Mouse (Mus musculus) heart, postnatal 10 days (tissue): ENCODE results near the gene Brf1. TPM values are rescaled to one million over a fixed set of nuclear protein-coding genes. Genes with fewer than 3 reads are reported as not detected.

Experiments
- DNase-seq, 2 experiments: peaks; one replicate each; pipeline ENCODE4 v3.0.0; 2021
- intact Hi-C: fragments of 180-260 bp; cut with DNase I; formaldehyde crosslinking; loops from one replicate; pipeline ENCODE4 v1.15.1; 2025
- total RNA-seq, 2 experiments: library from RNA; stranded (reverse); gene quantifications; 2 replicates each; pipeline ENCODE4 v1.2.3; 2021

Brf1 gene
- 10 to 100 TPM; 29.3 to 35.8 TPM for total RNA-seq

DNA sequence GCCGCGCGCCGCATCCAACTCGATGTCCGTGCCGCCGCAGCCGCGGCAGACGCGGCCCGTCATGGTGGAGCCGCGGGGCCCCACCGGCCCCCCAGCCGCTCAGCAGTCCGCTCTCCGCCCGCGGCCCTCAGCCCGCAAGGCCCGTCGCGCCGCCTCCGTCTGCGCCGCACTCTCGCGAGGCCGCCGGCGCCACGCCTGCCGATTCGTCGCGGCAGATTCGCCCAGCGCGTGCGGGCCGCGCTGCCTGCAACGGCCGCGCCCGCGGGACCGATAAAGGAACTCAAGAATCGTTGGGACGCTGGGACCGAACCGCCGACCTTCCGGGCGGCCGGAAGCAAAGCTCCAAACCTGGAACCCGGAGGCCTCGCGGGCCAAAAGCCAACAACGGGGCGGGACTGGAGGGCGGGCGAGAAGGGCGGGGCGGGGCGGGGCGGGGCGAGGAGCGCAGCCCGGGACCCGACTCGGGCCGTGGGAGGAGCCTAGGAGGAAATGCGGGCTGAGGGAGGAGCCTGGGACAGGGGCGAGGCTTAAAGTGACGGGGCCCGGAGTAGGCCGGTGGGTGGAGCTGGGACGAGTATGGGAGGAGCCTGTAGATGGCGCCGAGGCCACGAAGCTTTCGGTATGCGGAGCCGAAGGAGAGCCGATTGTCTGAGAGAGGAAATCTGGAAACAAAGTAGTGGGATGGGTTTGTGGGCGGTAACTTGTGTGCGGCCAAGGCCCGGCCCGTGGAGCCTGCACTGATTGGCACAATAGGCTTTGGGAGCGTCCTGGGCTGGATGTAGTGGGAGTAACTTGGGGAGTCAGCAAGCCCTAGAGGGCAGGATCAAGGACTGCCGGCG lies at the start of gene Brf1:
Gene Brf1, minus strand, starts transcription at position 411 of the 839 bp plus-strand sequence.
- peak; percentile 98 for DNase-seq
- intact Hi-C loops: no loop called here

DNA sequence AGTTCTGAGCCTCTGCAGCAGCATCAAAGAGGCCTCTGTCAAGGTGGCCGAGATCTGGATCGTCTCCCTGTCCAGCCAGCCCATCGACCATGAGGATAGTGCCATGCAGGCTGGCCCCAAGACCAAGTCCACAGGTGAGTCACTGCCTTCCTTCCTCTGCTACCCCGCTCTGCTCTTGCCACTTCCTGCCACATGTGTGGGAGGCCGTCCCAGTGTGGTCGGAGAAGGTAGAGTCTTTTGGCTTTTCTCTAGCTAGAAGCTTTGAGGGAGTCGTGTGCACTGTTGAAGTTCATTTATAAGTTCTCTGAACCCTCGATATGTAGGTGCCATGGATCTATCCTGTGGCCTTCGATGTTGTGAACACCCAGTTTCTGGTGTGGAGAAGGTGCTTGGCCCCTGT lies 49.3 kb upstream of the Brf1 start:
- no peak for DNase-seq
- intact Hi-C loops: loop anchor here (5.0 kb wide), 1 partner anchor 93 kb away; no protein-coding TSS in a partner anchor

DNA sequence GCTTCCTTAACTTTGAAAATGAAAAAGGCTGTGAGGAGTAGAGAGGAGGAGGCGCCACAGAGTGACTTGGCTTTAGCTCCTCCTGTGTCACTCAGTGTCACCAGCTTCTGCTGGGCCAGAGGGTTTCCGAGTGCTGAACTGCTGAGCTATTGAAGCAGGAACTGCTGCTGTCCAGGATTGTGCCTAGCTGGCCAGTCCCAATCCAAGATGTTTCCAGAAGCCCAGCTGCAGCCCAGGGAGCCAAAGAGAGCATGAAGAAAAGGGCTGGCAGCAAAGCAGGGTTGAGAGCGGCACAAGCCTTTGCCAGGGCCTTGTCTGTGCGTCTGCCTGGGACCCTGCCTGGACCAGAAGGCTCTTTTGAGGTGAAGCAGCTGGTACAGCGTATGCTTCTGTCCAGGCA lies 47.6 kb upstream of the Brf1 start:
- intact Hi-C loops: loop anchor here (5.0 kb wide), 1 partner anchor 91 kb away; no protein-coding TSS in a partner anchor
- DNase-seq: no peak

DNA sequence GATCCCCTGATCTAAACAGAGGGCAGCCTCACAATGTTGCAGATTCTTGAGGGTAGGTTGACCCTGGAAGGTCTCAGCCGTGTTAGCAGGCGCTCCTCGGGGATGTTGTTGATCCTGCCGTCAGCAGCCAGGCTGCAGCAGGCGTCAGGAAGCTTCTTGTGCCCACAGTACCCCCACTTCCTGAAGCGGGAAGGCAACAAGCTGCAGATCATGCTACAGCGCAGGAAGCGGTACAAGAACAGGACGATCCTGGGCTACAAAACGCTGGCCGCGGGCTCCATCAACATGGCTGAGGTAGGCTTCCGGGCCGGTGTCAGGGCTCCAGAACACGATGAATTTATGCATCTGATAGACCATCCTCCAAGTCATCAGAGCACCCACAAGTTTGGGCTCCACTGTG lies 46.4 kb upstream of the Brf1 start:
- intact Hi-C loops: loop anchor here (1.0 to 5.0 kb wide), 3 partner anchors 21 to 90 kb away; no protein-coding TSS in a partner anchor

DNA sequence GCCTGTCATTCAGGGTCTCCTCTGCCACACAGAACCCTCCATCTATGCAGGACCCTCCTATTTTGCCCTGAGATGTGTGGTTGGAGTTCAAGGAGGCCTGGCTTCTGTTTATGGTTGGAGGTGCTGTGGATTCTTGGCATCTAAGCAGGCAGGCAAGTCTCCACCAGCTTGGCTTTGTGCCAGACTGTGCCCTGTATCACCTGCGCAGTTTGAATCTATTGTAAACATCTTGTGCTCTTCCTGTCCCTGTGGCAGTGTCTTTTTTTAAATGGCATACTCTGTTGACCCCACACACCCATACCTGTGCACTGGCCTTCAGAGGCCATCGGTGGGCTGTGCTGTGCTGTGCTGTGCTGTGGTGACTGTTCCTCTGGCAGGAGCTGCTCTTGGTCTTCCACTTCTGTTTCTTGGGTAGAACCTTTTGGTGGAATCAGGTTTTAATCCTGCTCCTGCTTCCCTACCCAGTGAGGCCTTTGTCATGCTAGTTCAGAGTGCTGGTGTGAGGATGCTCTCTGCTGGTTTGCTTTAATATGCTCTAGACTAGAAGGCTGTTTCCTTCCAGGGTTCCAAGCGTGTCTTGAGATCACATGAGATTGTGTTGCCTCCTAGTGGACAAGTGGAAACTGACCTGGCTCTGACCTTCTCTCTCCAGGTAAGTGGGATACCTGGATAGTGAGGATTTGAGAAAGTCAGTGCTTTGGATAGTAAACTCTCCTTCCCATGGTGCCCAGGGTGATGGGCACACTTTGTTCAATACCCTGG lies 44.6 kb upstream of the Brf1 start:
- DNase-seq: peak; percentile 44 to 51
- intact Hi-C loops: loop anchor here (5.0 kb wide), 1 partner anchor 88 kb away; no protein-coding TSS in a partner anchor

More for the DNA sequence above, 46.4 kb upstream of the Brf1 start:
- DNase-seq: no peak

DNA sequence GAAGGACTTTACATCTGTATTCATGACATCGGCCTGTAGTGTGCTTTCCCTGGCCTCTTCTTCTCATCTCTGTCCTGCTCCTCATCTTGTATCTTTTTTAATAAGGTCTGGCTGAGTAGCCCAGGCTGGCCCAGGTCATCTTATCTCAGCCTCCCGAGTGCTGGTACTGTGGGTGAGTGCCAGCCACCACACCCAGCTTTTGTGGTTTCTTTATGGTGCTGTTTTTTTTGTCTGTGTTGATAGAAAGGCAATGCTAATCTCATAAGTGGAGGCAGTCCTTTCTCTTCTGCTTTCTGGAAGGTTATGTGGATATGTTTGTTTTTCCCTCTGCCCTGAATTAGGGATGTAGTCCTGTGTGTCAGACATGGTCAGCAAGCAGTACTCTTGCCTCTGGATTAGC lies 42.0 kb upstream of the Brf1 start:
- intact Hi-C loops: no loop called here
- no peak for DNase-seq

DNA sequence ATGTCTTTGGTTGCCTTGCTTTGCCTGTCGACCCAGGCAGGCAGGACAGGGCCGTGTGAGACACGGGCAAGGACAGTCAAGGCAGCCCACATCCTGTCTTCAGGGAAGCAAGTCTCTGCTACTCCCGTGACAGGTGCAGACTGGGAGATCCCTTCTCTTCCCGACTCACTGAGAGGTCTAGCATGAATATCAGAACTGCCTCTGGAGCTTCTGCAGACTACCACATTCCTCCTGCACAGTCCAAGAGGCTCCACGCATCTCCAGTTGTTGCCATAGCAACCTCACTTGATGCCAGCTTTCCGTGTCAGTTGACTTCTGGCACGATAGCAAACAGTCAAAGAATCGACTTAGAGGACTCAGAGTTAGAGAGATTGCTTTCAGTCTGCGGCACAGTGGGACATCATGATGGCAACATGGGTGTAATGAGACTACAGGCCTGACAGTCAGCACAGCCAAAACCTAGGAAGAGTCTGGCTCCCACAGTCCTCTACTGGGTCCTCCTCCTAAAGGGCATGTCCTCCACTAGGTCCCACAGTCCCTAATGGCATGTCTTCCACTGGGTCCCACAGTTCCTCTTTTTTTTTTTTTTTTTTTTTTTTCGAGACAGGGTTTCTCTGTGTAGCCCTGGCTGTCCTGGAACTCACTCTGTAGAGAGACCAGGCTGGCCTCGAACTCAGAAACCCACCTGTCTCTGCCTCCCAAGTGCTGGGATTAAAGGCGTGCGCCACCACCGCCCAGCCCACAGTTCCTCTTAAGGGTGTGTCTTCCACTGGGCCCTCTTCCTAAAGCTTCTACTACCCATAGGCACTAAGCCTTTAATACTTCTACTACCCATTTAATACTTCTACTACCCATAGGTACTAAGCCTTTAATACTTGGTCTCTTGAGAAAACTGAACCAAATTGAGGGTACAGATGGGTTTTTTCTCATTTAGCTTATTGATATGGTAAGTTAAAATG lies 41.3 kb upstream of the Brf1 start:
- intact Hi-C loops: no loop called here
- DNase-seq: peak; percentile 55 to 70

DNA sequence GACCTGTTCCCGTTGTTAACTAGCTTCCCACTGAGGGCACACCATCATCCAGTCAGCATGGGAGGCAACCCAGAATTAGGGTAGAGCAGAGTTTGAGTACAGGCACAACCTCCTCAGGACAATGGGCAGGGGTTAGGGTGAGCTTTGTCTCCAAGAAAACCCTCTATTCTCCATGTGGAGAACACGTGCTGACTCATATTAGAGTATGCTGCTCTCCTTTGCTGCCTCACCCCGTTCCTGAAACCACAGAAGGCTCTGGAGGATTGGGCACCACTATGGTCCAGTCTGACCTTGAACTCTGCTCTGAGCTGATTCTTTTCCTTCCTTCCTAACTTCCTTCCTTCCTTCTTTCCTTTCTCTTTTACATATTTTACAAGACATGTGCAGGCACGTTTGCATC lies 37.9 kb upstream of the Brf1 start:
- DNase-seq: no peak
- intact Hi-C loops: no loop called here

DNA sequence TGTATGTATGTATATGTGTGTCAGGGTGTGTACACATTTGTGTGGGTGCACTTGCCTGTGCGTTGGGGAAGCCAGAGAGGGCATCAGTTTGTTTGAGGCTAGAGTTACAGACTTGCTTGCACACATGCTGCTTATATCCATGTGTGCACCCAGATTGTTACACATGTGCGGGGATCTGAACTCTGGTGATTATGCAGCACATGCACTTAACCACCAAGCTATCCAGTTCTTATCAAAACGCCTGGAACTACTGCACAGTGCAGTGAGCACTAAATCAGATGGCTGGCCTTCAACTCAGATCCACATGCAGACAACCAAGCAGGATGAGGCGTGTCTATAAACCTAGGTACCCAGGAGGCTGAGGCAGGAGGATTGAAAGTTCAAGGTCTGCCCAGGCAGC lies 36.5 kb upstream of the Brf1 start:
- intact Hi-C loops: no loop called here

DNA sequence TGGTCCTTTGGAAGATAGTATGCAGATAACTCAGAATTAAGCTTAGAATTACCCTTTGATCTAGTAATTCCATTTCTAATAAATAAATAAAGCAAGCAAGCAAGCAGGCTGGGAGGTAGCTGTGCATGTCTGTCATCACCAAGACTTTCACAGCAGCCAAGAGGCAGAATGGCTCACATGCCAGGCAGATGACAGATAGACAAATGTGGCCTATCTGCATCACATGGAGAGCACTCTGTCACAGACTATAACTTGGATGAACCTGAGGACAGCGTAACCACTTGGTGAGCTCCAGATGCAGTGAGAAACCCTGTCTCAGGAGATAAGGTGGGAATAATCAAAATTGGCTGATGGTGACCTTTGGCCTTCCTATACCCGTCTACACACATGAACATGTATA lies 34.6 kb upstream of the Brf1 start:
- no peak for DNase-seq

More for the DNA sequence above, 36.5 kb upstream of the Brf1 start:
- no peak for DNase-seq

DNA sequence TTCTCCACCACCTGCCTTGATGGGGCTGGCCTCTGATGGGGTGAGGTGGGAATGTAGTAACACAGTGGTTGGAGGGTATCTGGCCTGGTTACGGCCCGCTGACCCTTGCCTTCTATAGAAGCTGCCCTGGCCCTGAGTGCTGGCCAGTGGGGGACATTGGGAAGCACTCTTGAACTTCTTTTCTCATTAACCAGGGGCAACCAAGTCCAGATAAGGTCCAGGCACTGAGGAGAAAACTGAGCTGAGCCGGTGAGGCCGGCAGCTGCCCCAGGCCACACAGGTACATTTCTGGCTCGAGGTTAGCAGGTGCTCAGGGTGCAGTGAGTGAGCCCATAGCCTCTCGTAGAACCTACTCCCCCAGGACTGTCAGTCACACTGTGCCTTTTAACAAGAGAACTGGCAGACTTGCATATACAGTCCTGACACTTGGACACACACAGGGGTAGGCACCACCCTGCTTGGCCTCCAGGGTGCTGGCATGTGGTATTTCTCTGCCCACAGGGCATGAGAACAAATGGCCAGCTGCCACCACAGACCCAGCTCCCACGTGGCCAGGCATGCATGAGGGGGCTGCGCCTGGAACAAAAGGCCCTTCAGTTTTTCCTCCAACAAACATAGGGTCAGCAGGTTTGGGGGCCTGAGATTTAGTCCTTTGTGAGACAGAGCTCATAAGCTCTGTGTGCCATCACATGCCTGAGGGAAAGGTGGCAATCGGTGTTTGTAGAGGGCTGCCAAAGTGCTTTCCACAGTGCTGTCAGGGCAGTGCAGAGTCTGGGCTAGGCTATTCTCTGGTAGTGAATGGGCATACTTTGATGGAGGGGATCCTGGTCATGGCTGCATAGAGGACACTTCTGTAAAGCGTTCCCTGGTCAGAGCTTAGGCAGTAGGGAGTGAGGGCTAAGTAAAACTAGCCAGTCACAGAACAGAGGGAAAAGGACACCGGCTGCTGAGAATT lies 32.1 kb upstream of the Brf1 start:
- peak; percentile 58 to 71 for DNase-seq
- intact Hi-C loops: no loop called here

More for the DNA sequence above, 34.6 kb upstream of the Brf1 start:
- intact Hi-C loops: no loop called here

DNA sequence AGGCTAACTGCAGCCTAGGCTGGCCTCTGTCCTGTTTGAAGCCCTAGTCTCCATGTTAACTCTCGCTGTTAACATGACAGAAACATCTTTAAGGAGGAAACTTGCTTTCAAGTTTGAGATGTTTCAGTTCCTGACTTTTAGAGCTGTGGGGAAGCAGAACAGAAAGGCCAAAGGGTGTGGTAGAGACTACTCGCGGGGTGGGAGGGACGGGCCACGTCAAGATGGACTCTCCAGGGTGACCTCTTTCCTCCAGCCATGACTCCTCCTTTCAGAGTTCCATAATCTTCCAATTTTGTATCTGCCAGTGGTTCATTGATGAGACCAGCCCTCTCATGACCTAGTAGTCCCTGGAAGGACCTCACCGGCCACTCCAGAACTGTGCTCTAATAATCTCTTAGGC lies 30.9 kb upstream of the Brf1 start:
- intact Hi-C loops: no loop called here

DNA sequence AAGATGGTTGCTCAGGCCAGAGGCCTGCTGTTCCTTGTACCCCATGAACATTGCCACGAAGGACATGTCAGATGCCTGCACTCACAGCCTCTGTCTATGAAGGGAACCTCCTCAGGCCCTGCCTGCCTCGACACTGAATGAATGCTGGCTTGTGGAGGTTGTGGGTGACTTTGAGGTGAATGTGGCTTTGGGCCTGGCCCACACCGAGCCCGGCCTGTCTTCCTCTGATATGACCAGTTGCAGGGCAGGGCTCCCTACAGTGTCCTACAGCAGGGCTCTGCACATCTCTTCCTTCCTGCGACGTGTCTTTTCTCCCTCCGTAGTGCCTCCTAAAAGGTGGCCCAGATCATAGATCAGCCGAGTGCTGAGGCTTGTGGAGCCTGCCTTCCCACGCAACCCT lies 30.5 kb upstream of the Brf1 start:
- no peak for DNase-seq
- intact Hi-C loops: no loop called here

More for the DNA sequence above, 30.9 kb upstream of the Brf1 start:
- no peak for DNase-seq

DNA sequence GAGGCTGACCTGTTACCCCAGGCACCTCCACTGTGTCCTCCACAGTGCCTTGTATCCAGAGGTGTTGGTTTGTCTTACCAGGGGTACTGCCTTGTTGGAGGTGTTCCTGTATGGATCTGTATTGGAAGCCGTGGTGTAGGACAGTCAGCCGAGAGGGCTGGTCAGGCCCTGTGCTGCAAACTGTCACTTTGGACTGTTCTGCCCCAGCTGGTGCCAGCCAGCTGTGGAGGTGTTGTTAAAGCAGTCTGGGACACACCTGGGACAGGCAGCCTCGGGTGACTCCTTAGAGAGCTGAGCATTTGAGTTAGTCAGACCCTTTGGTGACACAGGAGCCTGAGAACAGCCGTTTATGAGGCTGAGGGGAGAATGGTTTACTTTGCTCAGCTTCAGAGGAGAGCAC lies 29.5 kb upstream of the Brf1 start:
- intact Hi-C loops: no loop called here
- no peak for DNase-seq

DNA sequence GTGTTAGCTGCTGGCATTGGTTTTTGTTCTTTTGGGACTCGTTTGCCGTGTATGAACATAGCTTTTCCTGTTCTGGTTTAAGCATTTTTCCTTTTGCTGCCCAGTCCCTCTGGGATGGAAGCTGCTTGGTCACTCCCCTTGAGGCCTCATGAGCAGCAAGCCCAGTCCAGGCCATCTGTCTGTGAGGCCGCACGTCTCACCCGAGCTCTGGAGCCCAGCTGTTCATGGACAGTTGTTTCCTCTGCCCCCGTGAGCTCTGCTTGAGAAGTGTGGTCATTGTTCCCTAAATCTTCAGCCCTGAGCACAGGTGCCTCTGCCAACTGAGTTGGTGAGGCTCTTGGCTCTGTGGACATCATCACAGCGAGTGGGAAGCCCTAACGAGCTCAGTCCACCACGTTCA lies 28.4 kb upstream of the Brf1 start:
- intact Hi-C loops: no loop called here
- DNase-seq: peak in 1 of 2 experiments; percentile 48

DNA sequence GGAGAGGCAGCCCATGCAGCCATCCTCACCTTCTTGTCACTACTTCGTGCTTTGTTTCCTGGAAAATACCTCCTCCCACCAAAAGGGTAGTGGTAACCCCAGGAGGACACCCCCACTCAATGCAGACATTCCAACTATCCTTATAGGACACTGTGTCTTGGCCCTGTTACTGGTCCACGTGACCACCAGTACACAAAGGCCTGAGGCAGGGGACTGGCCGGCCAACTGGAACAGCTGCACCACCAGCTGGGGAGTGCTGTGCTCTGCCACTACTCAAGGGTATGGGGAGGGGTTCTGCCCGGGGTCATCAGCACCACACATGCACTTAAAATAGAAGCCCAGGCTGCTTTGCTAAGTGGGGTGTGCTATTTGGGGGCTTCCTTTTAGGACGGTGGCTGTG lies 27.6 kb upstream of the Brf1 start:
- intact Hi-C loops: no loop called here

DNA sequence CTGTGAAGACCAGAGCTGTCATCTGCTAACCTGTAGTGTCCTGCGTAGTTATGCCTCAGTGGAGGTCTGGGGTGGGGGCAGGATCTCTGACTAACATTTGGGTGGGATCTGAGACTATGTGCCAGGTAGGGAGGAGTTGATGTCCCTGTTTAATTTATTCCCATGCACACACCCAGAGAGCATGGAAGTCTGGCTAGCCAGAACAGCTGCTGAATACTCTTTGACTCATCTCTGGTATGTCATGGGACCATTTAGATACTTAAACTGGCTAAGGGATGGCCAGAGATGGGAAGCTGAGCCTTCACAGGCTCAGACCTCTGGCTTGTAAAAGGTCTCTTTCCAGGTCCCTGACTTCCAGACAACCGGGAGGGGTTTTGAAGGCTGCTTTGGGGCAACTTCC lies 27.0 kb upstream of the Brf1 start:
- intact Hi-C loops: no loop called here
- DNase-seq: no peak

More for the DNA sequence above, 27.6 kb upstream of the Brf1 start:
- peak in 1 of 2 experiments; percentile 35 for DNase-seq

DNA sequence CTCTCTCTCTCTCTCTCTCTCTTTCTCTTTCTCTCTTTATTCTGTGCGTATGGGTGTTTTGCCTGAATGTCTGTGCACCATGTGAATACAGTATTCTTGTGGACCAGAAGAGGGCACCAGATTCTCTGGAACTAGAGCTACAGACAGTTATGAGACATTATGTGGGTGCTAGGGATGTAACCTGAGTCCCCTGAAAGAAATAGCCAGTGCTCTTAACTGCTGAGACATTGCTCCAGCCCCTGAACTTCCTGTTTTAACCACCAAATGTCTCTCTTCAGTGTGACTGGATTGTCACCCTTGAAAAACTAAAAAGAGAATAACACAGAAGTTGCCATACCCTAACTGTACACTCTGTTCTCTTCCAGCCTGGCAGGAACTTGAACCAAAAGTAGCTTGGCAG lies 26.1 kb upstream of the Brf1 start:
- intact Hi-C loops: loop anchor here (1.0 kb wide), 1 partner anchor 20 kb away; no protein-coding TSS in a partner anchor
- DNase-seq: no peak

DNA sequence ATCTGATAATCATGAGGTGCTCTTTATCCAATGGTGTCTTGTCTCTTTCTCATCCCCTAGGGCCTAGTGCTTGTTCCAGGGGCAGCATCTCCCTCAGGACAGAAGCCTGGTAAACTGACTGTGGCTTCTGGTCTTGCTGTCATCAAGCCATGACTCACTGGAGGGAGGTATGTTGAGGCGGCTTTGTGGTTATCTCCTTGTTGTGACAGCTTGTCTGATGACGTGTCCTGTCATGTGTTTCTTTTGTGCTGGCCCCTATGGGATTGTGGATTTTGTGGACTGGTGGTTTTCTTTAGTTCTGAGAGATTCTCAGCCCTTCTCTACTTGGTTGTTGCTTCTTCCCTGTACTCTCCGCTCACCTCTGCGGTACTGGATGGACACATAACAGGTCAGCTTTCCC lies 22.6 kb upstream of the Brf1 start:
- intact Hi-C loops: no loop called here
- DNase-seq: no peak
